Mouse (Mus musculus) layer of hippocampus, adult 2 months (tissue): ENCODE data around the gene Slc47a2. TPM values are rescaled to one million over a fixed set of nuclear protein-coding genes. Genes with fewer than 3 reads are reported as not detected.
A peak's percentile ranks its signal among the peaks of the same experiment; 100 is the strongest.
"Not testable (repeated sequence)": the region's sequence is repeated elsewhere in the genome, so short reads cannot be mapped to it uniquely, and the experiment has no call there.

ENCODE experiments used
- DNase-seq, 2 experiments: peaks; one replicate each; pipeline ENCODE4 v3.0.0; 2022; ENCODE audit warnings: low spot score in 2 of 2
- H3K27ac ChIP-seq: fragments of 200-600 bp; 2 replicates; pipeline ENCODE4 v1.8.1; 2022
- H3K4me3 ChIP-seq: fragments of 200-600 bp; 2 replicates; pipeline ENCODE4 v1.8.1; 2022; ENCODE audit warnings: mild to moderate bottlenecking
- CTCF ChIP-seq: fragments of 200-600 bp; conservative IDR thresholded peaks from 2 replicates; pipeline ENCODE4 v1.8.1; 2022; ENCODE audit warnings: antibody characterized with exemption, mild to moderate bottlenecking, moderate library complexity
- total RNA-seq, 2 experiments: library from RNA; stranded (reverse); gene quantifications; 2 replicates each; pipeline ENCODE4 v1.2.3; 2021

Slc47a2 gene
- total RNA-seq, 2 experiments from 2014 or later, result not detected

DNA sequence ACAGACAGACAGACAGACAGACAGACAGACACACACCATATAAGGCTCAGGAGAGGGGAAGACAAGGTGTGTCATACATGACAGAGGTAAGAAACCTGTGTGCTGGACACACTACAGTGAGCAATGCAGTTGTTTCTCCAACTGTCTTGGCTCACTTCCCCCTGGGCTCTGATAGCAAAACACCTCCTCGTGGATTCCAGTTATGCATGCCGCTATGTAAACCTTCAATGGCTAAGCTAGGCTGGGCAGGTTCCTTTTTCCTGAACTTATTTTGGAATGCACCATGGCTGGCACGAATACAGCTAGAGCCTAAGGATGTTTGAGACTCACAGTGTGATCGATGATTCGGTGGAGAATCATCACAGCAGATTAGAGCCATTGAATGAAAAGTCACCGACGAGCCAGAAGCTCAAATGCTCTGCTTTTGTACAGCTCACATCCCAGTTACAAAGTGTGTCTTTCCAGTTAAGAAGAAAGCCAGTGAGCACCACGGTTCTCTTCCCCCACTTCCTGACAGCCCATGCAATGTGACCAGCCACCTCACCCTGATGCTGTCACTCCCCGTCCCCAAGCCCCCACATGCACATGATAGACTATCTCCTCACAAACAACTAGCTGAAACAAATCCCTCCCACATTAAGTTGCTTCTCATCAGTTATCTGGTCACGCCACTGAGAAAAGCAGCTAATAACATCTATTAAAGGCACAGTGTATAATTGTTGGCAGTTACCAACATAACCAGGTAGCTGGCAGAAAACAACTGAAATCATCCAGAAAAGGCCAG, 21.6 kb downstream of the Slc47a2 start:
- DNase-seq, result no peak
- Histone ChIP-seq H3K4me3 (no peak overlapping the region), H3K27ac (no peak overlapping the region)
- no peak for TF ChIP-seq CTCF

DNA sequence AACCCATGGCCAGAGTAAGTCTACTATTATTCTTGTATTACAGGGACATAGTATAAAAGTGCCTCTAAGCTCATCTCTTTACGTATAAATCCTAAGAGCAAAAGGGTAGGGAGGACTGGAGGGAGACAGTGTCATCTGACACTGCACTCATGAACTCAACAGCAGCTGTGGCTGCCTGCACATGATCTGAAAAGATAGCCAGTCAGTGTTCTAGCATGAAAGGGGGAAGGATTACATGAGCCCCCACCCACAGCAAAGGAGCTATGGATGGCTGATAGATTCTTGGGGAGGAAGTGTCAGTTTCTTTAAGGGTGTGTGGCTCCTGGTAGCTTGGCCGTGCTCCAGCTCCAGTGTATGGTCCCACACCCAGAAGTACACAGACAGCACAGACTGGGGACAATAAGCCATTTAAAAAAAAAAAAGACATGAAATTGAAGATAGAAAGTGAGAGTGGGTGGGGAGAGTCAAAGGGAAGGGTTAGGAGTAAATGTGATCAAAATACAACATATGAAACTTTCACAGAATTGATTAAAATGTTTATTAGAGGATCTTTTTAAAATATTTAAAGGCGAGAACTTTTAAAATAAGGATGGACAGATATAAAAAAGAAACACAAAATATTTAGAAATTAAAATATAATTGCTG, 22.6 kb downstream of the Slc47a2 start:
- TF ChIP-seq CTCF, result no peak
- Histone ChIP-seq H3K4me3 (no peak overlapping the region), H3K27ac (no peak overlapping the region)
- DNase-seq, result no peak

DNA sequence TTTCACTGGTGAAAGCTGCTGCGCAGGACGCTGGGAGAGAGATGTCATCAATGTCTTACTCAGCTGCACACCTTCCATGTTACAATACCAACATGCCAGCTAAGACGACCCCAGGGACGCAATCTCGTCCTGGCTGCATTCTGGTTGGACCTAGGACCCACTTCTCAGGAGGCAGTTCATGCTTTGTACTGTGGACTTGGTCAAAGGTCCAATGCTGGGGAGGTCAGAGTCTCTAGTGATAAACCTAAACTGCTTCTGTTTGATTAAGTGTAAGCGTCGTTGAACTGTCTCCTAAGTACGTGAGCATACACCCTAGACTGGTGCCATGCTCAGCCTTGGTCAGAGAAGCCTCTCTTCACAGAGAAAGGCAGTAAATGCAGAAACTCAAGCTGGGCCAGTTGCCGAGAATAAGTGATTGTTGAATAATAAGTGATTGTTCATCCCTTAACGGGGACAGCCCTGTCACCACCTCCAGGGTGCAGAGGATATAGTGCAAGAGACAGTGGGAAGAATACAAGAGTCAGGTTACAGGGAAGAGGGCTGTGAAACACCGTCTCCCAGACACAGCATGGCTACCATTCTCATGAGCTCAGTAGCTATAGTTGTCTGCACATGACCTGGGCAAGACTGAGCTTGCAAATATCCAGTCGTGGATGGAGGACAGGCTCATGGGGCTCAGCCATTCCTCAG, 23.3 kb downstream of the Slc47a2 start:
- no peak for TF ChIP-seq CTCF
- DNase-seq, result no peak
- H3K4me3 ChIP-seq, result no peak overlapping the region
- no peak overlapping the region for H3K27ac ChIP-seq

DNA sequence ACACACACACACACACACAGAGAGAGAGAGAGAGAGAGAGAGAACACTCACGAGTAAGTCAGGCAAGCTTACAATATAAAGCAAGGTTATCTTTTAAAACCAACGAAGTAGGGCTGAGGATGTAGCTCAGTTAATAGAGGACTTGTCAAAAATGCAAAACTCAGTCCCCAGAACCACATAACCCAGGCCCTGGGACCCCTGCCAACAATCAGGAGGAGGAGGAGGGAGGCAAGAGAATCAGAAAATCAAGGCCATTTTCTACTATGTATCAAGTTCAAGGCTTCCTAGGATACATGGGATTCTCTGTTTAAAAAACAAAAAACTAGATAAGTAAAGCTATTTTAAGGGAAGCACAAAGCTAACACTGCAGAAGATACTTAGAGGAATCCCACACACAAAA, 25.8 kb downstream of the Slc47a2 start:
- DNase-seq, result no peak
- TF ChIP-seq CTCF, result no peak
- Histone ChIP-seq H3K27ac (no peak overlapping the region), H3K4me3 (no peak overlapping the region)

GRCm38 (mm10) chr11:61310321-61310720, 32.3 kb downstream of the Slc47a2 start:
- Histone ChIP-seq H3K4me3 (no peak overlapping the region), H3K27ac (no peak overlapping the region)
- no peak for DNase-seq
- no peak for TF ChIP-seq CTCF

GRCm38 (mm10) chr11:61309831-61310230, 32.8 kb downstream of the Slc47a2 start:
- DNase-seq, result no peak
- no peak overlapping the region for H3K4me3 ChIP-seq
- no peak for TF ChIP-seq CTCF
- no peak overlapping the region for H3K27ac ChIP-seq

DNA sequence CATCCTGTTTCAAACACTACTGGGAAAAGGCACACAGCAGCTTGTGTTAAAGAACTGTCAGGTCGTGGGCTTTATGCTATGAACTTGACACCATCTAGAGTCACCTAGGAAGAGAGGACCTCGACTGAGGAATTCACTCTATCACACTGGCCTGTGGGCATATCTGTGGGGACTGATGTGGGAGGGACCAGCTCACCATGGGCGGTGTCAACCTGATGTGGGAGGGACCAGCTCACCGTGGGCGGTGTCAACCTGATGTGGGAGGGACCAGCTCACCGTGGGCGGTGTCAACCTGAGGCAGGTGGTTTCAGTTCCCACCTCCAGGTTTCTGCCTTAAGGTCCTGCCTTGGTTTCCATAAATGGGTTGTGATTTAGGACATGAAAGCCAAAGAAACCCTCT, 34.9 kb downstream of the Slc47a2 start:
- no peak overlapping the region for H3K4me3 ChIP-seq
- TF ChIP-seq CTCF, result no peak
- H3K27ac ChIP-seq, result no peak overlapping the region
- DNase-seq, result no peak

- H3K4me3 ChIP-seq, result no peak overlapping the region
- no peak overlapping the region for H3K27ac ChIP-seq
- DNase-seq, result peak; percentile 9 to 32
- TF ChIP-seq CTCF, result peak; percentile 78
Observed at GRCm38 (mm10) chr11:61305377-61305776, 37.3 kb downstream of the Slc47a2 start.

DNA sequence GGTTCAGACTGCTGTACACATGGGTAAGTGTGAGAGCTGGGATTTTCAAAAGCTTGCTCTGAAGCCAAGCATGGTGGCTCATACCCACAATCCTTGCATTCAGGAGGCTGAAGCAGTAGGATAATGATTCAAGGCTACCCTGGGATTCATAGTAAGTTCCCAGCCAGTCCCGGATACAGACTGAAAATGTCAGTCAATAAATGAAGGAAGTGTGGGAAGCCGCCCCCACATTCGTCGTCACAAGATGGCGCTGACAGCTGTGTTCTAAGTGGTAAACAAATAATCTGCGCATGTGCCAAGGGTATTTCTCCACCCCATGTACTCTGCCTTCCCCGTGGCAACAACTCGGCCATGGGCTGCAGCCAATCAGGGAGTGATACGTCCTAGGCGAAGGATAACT, 38.1 kb downstream of the Slc47a2 start:
- not testable (repeated sequence) for H3K4me3 ChIP-seq, H3K27ac ChIP-seq, DNase-seq

GRCm38 (mm10) chr11:61300716-61301392, 41.8 kb downstream of the Slc47a2 start:
- H3K4me3 ChIP-seq, result no peak overlapping the region
- TF ChIP-seq CTCF, result no peak
- no peak for DNase-seq
- no peak overlapping the region for H3K27ac ChIP-seq

GRCm38 (mm10) chr11:61300205-61300604, 42.5 kb downstream of the Slc47a2 start:
- no peak for DNase-seq
- no peak for TF ChIP-seq CTCF
- H3K4me3 ChIP-seq, result no peak overlapping the region
- H3K27ac ChIP-seq, result no peak overlapping the region

DNA sequence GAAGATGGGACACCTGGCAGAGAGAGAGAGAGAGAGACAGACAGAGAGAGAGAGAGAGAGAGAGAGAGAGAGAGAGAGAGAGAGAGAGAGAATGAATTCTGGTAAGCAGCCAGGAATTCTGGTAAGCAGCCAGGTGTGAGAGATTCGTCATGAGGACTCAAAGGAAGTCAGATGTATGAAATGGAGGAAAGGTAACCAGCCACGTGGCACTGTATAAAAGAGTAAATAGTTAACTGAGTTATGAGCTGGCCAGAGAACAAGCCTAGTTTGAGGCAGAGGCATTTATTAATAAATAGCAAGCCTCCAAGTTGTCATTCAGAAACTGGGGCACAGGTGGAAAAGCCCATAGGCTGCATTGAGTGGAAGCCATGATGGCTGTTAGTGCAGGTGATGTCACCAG, 44.8 kb downstream of the Slc47a2 start:
- DNase-seq, result no peak
- no peak overlapping the region for H3K4me3 ChIP-seq
- no peak for TF ChIP-seq CTCF
- no peak overlapping the region for H3K27ac ChIP-seq

GRCm38 (mm10) chr11:61297326-61297725, 45.3 kb downstream of the Slc47a2 start:
- no peak overlapping the region for H3K27ac ChIP-seq
- H3K4me3 ChIP-seq, result no peak overlapping the region
- DNase-seq, result no peak
- no peak for TF ChIP-seq CTCF
